Mouse (Mus musculus): ENCODE measurements around the gene Miga1. TPM values are rescaled to one million over a fixed set of nuclear protein-coding genes. Genes with fewer than 3 reads are reported as not detected.

Miga1 gene
- 14.8 and 33.1 TPM in 2 replicates for polyA plus RNA-seq (2012; ENCODE audit: low replicate concordance)

DNA sequence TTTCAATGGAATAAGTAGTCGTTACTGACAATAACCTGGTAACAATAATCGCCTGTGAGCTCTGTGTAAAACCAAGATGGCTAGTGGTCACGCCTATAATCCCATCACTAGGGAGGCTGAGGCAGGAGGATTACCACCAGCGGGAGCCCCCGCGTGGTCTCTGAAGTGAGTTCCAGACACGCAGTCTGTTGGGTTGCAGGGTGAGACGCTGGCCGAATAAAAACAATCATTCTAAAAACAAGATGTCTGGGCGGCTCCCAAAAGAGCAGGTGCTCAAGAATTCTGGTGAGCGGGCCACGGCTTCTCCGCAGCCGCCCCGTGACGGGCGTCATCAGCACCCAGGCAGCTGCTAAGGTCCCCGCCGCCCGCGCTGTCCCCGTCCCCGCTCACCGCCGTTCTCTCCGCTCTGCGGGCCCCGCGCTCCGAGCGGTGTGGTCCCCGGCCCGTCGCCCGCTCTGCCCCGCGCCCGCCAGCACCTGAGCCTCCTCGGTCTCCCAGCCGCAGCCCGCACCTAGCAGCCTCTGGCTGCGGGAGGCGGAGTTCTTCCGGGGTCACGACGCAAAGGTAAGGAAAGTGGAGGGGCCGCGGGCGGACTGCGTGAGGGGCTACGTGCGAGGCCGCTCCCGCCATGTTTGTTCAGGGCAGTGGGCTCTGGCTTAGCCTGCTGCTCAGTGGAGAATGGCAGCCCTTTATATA, at the start of gene Miga1:
Gene Miga1 (minus strand): TSS at position 546 of the 696 bp plus-strand sequence.

GRCm38 (mm10) chr3:152345732-152346632, 5.8 kb upstream of the Miga1 start, which contains the start of gene Usp33:
Gene Usp33 (plus strand): TSS chr3:152346478.

DNA sequence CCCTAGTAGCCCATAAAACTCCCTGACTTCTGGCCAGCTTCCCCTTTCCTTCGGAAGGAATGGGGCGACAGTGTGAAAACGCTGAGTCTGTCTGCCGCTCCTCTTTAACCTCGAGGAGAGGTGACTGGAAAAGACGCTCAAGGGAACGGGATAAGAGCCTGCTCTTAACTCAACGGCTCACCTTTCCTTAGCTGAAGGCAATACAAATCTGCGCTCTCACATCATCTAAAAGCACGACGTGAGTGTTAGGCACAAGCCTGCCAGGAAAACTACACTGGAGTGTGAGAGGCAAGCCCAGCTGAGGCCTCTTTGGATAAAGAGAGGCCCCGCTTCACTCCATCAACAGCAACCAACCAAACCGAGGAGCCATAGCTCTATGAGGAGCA, 74.2 kb downstream of the Miga1 start, which contains the start of gene Nexn:
Gene Nexn (minus strand): TSS at position 315 of the 386 bp plus-strand sequence.

Other genes starting within 250 kb of the Miga1 start
- gene Gipc2, start 174.2 kb downstream of the Miga1 start, polyA plus RNA-seq (2012; ENCODE audit: low replicate concordance): not detected in 2 replicates
- gene Dnajb4, start 130.1 kb downstream of the Miga1 start, polyA plus RNA-seq (2012; ENCODE audit: low replicate concordance): 1.7 and 4.6 TPM in 2 replicates
- gene Fubp1, start 130.0 kb downstream of the Miga1 start, polyA plus RNA-seq (2012; ENCODE audit: low replicate concordance): 498 and 978 TPM in 2 replicates
- gene Nexn, start 74.1 kb downstream of the Miga1 start, polyA plus RNA-seq (2012; ENCODE audit: low replicate concordance): 0.34 TPM in 1 of 2 replicates, not detected in the other
- gene Usp33, start 6.1 kb upstream of the Miga1 start, polyA plus RNA-seq (2012; ENCODE audit: low replicate concordance): 1.3 and 13.8 TPM in 2 replicates
- gene Zzz3, start 55.1 kb upstream of the Miga1 start, polyA plus RNA-seq (2012; ENCODE audit: low replicate concordance): 5.2 and 6.6 TPM in 2 replicates